Mouse (Mus musculus): ENCODE measurements at regions not wholly inside any gene's neighbourhood (a gene's known extent, or its start where the extent isn't known, plus 50 kb on each side); places are given as distances from the start of the nearest gene placed in this dataset.

DNA sequence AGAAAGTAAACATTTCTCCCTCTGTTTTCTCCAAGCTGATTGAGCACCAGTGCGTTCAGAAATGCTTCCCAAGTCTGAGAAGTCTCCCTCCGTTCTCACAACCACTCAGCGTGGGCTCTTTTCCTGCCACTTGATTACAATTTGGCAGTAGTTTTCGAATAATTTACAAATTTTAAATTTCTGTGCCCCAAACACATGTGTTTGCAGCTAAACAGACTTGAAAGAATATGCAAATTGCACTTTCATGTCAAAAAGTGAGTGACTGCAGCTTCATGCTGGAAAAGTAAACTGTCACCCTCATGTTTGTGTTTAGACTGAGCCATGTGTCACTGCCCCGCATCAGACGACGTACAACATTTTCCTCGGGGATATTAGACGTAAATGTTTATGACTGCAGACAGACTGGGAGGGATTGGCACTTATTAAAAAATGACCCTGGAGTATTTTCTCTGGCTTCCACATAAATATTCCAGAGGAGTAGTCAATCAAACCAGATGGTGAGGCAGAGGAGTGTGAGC, 70.6 kb upstream of the Six2 start:
- DNase-seq (ENCODE audit: low read depth): no peak

DNA sequence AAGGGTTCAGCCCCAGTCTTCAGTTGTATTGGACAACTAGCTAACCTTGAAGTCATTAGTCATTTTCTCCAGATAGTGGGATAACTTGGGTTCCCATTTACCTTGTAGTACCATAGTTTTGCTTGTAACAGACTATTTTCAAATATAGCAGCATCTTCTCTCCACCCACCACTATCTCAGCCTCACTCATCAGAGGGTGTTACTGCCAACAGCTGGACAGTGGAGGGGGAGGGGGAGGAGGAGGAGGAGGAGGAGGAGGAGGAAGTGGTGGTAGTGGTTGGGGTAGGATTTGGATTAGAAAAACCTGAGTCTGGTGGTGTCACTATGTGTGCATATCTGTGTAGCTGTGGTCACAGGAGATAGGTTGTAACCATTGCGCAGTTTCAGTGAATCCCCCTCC, 69.6 kb upstream of the Six2 start:
- DNase-seq (ENCODE audit: low read depth): no peak

DNA sequence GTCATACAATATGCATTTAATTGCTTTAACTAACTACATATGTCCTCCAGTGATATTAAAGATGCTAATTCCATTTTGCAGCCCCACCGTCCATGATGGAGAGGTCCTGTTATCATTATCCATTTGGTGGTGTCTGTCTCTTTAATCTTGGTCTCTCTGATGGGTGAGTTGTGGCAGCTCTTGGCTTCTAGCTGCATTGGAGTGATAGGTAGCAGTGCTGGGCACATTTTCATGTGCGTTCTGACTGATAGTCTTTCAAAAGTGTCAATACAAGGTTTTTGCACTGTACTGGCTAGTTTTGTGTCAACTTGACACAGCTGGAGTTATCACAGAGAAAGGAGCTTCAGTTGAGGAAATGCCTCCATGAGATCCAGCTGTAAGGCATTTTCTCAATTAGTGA, 67.5 kb upstream of the Six2 start:
- no peak for DNase-seq (ENCODE audit: low read depth)

DNA sequence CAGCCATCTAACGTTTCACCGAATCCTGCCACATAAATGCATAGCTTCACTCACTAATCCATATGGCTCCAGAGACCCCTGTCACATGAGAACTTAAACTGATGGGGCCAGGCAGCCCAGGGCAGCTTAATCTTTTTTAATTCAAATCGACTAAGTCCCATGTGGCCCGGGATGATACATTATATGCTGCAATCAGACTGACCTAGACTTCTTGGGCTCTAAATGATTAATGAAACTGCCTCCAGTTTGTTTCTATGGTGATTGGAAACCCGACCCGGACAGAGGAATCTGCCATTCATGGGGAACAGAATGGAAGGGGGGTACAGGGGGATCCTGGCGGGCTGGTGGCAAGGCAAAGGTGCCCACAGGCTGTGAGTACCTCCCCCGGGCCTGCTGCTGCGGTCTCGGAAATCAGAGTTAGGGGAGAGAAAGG, 60.6 kb upstream of the Six2 start:
- DNase-seq (ENCODE audit: low read depth): no peak

DNA sequence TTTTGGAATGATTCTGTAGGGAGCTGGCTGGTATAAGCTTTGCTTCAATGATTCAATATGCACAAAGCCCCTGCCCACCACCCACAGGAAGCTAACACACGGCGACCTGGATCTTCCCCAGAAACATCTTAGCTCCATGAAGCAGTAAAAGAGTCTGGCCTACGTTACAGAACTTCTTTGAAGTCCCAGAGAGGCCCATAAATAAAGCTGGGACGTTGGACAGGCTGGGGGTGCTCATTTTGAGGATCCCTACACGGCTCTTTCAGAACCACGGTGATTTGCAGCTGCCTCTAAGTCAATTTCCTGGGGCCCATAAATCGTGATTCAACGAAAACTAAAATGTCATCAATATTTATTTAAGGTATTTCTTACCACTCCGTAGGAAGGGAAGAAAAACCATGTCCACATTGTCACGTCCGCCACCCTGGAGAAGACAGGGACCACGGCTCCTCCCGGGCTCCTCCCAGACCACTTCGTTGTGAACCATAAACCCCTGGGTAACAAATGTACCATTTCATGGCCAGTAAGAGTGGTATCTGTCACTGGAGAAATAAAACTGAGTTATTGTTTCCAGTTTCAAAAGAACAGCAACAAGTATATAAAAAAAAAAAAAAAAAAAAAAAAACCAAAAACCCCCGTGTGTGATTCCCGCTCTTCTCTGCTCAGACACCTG, 60.0 kb upstream of the Six2 start:
- DNase-seq (ENCODE audit: low read depth): no peak
